Mouse (Mus musculus) adrenal gland, postnatal 4 days (tissue): ENCODE results near the gene Marc2. TPM values are rescaled to one million over a fixed set of nuclear protein-coding genes. Genes with fewer than 3 reads are reported as not detected.

Experiments
- microRNA-seq: library from miRNA; unstranded; fragments of <30 nt; microRNA quantifications from one replicate; pipeline ENCODE4 v1.2.0, GENCODE M21; 2021
- total RNA-seq, 2 experiments: library from RNA; stranded (reverse); gene quantifications; 2 replicates each; pipeline ENCODE4 v1.2.3; 2021

The Marc2 gene
- total RNA-seq, 2 experiments from 2014 or later: 259 to 308 TPM

Small RNAs within 50 kb of the gene (microRNA-seq; reads per million reads assigned to microRNA genes)
- gene Mir1981: 236 reads per million, percentile 57 among the genes with 10 or more reads in this experiment

Other genes with a start within 250 kb of the Marc2 start
- gene Hlx, start 113.8 kb downstream of the Marc2 start, total RNA-seq: 10 to 100 TPM; 26.6 to 27.3 TPM
- 10 to 100 TPM in 1 of 2 experiments, under 1 TPM in 1; 0.98 to 17.2 TPM for gene Marc1, start 35.1 kb downstream of the Marc2 start, total RNA-seq
- 10 to 100 TPM; 31.8 to 32.5 TPM for gene C130074G19Rik, start 36.8 kb upstream of the Marc2 start, total RNA-seq
- 10 to 100 TPM; 16.4 to 18.2 TPM for gene Mark1, start 153.1 kb upstream of the Marc2 start, total RNA-seq